Mouse (Mus musculus) gastrocnemius, adult 2 months (tissue): ENCODE measurements around the gene Frmd4b. TPM values are rescaled to one million over a fixed set of nuclear protein-coding genes. Genes with fewer than 3 reads are reported as not detected.

ENCODE experiments used
- DNase-seq: peaks from one replicate; pipeline ENCODE4 v3.0.0; 2022
- H3K27ac ChIP-seq: fragments of 200-600 bp; 2 replicates; pipeline ENCODE4 v1.8.1; 2022; ENCODE audit warnings: mild to moderate bottlenecking
- H3K4me3 ChIP-seq: fragments of 200-600 bp; 2 replicates; pipeline ENCODE4 v1.8.1; 2022; ENCODE audit warnings: mild to moderate bottlenecking, moderate library complexity
- CTCF ChIP-seq: fragments of 200-600 bp; IDR thresholded peaks from 2 replicates; pipeline ENCODE4 v1.8.1; 2022; ENCODE audit warnings: antibody characterized with exemption, mild to moderate bottlenecking, moderate library complexity
- intact Hi-C: fragments of 180-260 bp; cut with DNase I; formaldehyde crosslinking; loops from one replicate; pipeline ENCODE4 v1.15.1; 2025
- total RNA-seq, 2 experiments: library from RNA; stranded (reverse); gene quantifications; 2 replicates each; pipeline ENCODE4 v1.2.3; 2021

Frmd4b gene
- total RNA-seq, 2 experiments from 2014 or later = 6.7 to 7.0 TPM

DNA sequence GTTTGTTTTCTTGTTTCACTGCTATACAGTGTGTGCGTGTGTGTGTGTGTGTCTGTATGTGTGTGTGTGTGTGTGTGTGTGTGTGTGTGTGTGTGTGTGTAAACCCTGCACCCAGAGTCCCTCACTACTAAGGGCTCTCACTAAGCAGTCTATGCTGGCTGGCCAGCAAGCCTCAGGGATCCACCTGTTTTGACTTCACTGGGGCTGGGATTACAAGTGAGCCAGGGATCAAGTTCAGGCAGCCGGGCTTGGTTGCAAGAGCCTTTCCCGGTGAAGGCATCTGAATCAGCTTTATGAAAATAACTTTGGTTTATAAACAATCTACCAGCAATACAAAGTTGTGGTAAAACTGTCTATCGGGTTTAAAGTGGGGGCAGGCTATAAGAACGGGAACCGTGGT, 206.0 kb downstream of the Frmd4b start:
- H3K4me3 ChIP-seq = no peak overlapping the region
- no peak for TF ChIP-seq CTCF
- peak; percentile 74 for DNase-seq
- H3K27ac ChIP-seq = peak overlapping the region; percentile 83
- intact Hi-C loops = no loop called here

DNA sequence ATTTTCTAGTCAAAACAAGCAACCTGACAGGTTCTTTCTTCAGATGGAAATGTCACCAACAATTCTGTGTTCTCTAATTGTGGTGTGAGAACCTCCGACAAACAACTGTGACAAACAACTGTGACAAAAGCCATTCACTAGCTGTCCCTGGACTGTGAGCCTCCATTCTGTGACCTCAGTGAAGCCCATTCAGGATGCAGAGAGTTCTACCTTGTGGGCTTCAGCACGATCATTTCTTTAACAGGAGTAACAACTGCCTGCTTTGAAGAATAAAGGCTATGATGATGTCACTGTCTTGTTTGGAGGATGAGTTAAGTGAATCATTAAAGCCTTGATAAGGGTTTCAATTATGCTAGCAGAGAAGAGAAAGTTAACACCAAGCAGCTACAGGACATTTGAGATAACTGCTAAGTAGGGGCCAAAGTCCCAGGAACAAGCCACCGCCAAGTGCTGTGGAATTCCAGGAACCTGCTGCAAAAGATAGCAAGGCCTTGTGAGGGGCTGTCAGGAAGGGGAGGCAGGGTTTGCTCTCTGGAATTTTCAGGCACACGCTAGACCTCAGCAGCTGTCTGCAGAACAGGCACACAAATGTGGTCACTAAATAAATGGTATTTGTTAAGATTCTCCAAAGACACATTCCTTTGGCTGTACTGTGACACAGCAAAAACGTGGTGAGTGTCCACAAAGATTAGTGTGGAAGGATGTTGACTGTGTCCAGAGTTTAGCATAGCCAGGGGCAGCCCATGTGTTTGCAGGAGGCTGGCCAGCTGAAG, 207.7 kb downstream of the Frmd4b start:
- Histone ChIP-seq H3K4me3 (no peak overlapping the region), H3K27ac (peak overlapping the region; percentile 53; the same call in 1 of the 2 replicates)
- no peak for DNase-seq
- TF ChIP-seq CTCF = no peak
- intact Hi-C loops = no loop called here

DNA sequence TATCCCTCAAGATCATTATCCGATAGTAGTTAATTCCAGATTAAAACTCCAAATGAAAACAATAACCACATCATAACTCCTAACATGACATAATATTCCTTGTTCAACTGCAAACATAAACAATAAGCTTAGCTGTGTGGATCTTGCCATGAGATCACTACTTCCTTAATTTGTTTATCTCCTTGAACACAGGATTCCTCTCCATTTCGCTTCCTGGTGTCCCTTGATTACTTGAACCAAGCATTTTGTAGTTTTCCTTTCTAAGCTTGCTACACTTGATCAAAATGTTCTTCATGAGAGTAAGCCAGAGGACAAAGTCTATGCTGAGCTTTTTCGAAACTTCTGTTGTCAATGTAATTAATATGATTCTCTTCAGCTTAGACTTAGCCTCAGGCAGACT, 209.4 kb downstream of the Frmd4b start:
- H3K4me3 ChIP-seq = no peak overlapping the region
- DNase-seq = no peak
- no peak overlapping the region for H3K27ac ChIP-seq
- intact Hi-C loops = no loop called here
- TF ChIP-seq CTCF = no peak

DNA sequence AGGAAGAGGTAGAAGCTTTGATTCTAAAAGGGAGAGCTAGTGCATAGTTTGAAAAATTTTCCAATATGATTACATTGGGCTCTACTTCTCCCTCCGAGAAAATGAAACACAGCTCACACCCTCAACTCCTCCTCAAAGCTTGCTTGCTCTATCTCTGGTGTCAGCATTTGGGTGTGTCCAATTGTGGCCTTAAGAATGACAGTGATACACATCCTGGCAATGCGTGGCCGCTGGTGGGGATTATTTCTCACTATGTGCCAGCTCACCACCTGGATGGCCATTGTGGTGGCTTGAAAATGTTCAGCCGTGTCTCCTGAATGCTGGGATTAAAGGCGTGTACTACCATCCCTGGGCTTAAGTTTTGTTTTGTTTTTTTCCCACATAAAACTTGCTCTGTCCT, 209.9 kb downstream of the Frmd4b start:
- H3K4me3 ChIP-seq = no peak overlapping the region
- no peak overlapping the region for H3K27ac ChIP-seq
- no peak for DNase-seq
- intact Hi-C loops = no loop called here
- TF ChIP-seq CTCF = no peak

DNA sequence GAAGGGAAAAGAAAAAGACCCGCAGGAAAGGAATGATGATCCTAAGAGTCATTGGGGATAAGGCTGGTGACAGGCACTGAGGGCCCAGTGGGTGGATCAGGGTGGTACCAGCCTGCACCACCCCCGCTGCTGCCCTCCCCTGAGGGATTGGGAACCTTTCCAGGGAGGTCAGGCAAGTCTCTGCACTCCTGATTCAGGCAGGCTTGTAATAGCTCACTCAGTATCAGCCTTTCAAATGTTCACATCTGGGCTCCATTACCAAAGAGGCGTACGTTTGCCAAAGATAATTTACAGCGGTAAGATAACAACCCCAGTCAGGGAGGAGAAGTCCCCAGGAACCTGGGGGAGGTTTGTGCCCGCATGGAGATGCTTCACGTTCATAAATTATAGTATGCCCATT, 212.0 kb downstream of the Frmd4b start:
- Histone ChIP-seq H3K27ac (peak overlapping the region; percentile 57), H3K4me3 (no peak overlapping the region)
- intact Hi-C loops = no loop called here
- TF ChIP-seq CTCF = no peak
- DNase-seq = peak; percentile 44

DNA sequence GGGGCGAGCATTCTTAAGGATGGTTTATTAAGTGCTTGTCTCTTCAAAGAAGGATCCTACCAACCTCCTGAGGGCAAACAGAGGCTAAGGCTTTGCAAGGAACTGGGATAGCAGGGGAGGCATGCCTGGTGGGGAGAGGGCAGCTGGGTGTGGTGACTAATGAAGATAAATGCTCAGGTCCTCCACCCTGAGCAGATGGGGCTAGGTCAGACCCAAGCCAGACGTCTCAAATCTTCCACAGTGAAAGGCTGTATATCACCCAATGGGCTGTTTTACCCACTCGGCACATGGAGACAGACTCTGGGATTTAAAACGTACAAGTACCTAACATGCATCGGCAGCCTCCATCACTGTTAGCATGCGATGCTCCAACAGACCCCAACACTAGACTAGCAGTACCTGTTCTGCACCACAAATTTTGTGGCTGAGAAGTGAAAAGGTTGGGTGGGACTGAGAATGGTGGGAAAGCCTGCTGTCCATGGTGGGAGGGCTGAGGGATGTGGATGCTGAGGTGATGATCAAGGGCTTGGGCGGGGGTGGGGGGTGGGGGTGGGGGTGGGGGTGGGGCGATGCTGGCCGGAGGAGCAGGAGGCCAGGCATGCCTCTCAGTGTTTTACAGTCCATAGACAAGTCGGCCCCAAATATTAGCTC, 214.4 kb downstream of the Frmd4b start:
- Histone ChIP-seq H3K27ac (no peak overlapping the region), H3K4me3 (no peak overlapping the region)
- intact Hi-C loops = loop anchor here (5.0 kb wide), 1 partner anchor 91 kb away; no protein-coding TSS in a partner anchor
- DNase-seq = no peak
- no peak for TF ChIP-seq CTCF

DNA sequence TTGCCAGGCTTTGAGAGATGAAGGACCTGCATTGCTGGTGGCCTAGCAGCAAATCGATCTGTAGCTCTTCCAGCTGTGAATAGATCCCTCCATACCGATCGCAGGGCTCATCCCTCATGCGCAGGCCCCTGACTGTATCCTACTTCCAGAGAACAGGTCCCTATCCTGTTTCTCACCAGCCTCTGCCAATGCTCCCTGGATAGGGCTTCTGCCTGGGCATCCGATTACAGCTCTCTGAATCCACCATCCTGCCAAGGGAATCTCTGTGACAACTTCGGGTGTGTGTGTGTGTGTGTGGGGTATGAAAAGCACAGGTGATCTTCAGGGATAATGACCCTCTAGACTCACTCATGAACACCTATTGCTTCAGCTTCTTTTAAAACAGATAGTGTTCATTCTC, 216.9 kb downstream of the Frmd4b start:
- intact Hi-C loops = loop anchor here (5.0 kb wide), 1 partner anchor 88 kb away; no protein-coding TSS in a partner anchor
- no peak for TF ChIP-seq CTCF
- peak; percentile 72 for DNase-seq

DNA sequence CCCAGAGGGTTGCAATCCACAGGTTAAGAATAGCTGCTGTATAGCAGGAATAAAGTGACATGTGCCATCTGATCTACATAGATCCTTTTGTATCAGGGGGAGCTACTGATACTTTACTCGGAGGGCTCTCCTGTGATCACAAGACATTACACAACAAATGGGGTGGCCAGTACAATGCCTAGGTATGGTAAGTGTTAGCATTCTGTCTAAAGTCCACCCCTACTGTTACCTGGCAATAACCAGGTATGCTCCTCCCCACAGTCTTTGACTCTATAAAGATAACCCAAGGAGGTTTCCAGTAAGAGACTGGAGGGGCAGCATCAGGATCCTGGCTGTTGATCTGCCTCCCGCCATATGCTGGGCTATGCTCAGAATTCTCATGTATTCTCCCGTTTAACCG, 219.4 kb downstream of the Frmd4b start:
- Histone ChIP-seq H3K27ac (no peak overlapping the region), H3K4me3 (no peak overlapping the region)
- intact Hi-C loops = no loop called here
- DNase-seq = no peak
- no peak for TF ChIP-seq CTCF

More for the DNA sequence above, 216.9 kb downstream of the Frmd4b start:
- H3K4me3 ChIP-seq = no peak overlapping the region
- H3K27ac ChIP-seq = 0 out of 2 replicates have a peak overlapping the region, but pooled peaks have one; percentile 13

DNA sequence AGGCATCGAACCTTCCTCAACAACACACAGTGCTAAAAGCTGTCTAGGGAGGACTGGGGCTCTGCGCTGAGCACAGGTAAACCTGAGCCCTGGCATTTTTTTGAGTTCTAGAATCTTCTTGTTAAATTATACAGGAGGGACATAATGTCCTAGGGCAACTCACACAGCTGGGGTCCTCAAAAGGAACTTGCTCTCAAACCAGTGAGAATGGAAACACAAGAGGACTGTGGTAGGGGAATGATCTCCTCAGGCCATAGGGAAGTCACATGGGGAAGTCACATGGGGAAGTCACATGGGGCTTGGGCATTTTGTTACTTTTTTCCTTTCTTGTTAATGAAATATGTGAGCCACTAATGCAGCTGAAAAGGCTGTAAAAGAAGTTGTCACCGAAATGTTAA, 220.4 kb downstream of the Frmd4b start:
- H3K27ac ChIP-seq = no peak overlapping the region
- TF ChIP-seq CTCF = no peak
- H3K4me3 ChIP-seq = no peak overlapping the region
- intact Hi-C loops = no loop called here
- DNase-seq = no peak

DNA sequence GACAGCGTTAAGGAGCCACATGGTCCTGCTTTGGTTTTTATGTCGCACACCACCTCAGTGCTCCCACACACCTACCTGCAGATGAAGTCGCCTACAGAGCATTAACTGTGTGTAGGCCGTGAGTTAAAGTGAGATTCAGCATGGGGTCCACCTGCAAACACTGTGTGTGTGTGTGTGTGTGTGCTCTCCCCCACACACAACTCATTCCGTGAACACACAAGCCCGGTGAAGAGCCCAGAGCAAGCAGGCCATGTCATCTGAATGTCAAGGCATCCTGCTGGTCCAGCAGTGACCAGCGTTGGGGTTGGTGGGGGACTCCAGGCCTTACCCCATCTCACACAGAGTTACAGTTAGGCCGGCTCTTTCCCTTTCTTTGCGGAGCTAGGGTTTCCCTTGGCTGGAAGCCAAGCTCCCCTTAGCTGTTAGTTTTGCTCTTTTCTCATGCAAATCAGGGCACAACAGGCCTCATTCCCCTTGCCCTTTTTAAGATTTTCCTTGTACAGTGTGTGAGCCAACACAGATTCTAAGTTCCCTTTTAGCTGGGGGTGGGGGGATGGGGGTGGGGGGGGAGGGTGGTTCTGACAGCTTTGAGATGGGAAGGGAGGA, 220.9 kb downstream of the Frmd4b start:
- intact Hi-C loops = no loop called here
- DNase-seq = no peak
- H3K27ac ChIP-seq = no peak overlapping the region
- no peak for TF ChIP-seq CTCF
- H3K4me3 ChIP-seq = no peak overlapping the region

DNA sequence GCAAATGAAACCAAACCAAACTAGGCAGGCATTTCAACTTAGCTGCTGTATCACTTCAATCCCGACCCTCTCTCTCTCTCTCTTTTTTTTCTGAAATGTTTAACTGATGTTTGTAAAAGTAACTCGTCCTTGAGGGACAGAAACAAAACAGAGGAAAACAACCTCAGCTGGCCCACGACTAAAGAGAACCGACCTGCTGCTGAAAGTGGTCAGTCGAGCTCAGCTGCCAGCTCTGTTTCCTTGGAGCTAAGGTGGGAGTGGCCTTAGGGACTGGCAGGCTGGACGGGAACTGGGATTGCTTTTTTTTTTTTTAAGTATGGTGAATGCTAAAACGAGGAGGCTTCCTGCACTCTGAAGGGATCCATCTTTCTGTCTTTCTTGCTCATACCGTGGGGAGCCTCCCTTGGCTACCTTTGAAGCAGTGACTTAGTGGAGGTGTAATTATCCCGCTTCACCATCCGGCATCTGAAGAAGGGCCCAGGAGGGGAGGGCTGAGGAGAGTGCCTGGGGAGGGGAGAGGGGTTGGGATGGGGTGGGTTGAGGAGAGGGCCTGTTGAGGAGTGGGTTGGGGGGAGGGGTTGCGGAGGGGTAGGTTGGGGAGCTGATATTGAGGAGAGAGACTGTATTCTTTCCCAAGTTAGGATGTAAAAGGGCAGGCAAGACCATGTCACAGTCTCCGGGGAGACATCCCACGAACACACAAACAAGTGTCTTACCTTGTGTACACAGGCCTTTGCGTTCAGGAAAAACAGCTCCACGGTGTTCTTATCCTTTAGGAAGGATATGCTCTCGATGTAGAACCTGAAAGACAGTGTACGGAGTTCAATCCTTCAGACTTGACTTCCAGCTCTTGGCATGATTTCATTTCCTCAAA, 221.6 kb downstream of the Frmd4b start:
- peak overlapping the region; percentile 39; the same call in 1 of the 2 replicates for H3K4me3 ChIP-seq
- intact Hi-C loops = no loop called here
- H3K27ac ChIP-seq = peak overlapping the region; percentile 28; the same call in 1 of the 2 replicates
- DNase-seq = peak; percentile 29
- TF ChIP-seq CTCF = no peak

DNA sequence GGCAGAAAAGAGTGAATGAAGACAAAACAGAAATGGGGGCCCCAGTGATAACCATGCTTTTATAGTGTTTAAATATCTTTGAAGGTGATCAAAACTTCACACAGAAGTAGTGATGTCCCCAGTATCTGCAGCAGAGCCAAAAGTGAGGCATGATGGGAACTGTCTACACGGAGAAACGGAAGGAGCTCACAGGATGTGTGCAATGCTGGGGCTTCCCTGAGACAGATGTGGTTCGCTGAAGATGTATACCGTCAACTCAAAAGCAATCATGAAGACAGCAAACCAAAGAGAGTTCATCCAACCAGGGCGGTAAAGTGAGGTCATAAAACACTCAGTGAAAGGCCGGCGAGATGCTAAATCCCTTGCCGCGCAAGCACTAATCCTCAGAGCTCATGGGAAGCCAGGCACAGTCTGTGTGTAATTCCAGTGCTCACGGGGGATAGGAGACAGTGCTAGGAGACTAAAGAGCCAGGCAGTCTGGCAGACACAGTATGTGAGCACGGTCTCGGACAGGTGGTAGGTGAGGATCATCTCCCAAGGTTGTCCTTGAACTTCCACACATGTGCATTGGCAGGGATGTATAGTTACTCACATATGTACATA, 222.8 kb downstream of the Frmd4b start:
- H3K27ac ChIP-seq = no peak overlapping the region
- TF ChIP-seq CTCF = no peak
- no peak overlapping the region for H3K4me3 ChIP-seq
- intact Hi-C loops = no loop called here
- no peak for DNase-seq
